Mouse (Mus musculus) heart, adult 2 months (tissue): ENCODE measurements around the gene Slc35d3. TPM values are rescaled to one million over a fixed set of nuclear protein-coding genes. Genes with fewer than 3 reads are reported as not detected.

ENCODE experiments used
- DNase-seq, 2 experiments: peaks; one replicate each; pipeline ENCODE4 v3.0.0; 2021
- H3K27ac ChIP-seq: fragments of 200-600 bp; 2 replicates; pipeline ENCODE4 v1.8.1; 2022
- H3K27me3 ChIP-seq: fragments of 200-500 bp; 2 replicates; pipeline ENCODE4 v1.6.1; 2012; ENCODE audit warnings: mild to moderate bottlenecking, low read length, inconsistent platforms, mixed read lengths; ENCODE audit not compliant: control insufficient read depth, insufficient read depth
- H3K36me3 ChIP-seq: fragments of 200-500 bp; 2 replicates; pipeline ENCODE4 v1.6.1; 2012; ENCODE audit warnings: low read length, inconsistent platforms; ENCODE audit not compliant: control insufficient read depth, insufficient read depth
- H3K4me1 ChIP-seq: fragments of 200-500 bp; 2 replicates; pipeline ENCODE4 v1.6.1; 2011; ENCODE audit warnings: low read length; ENCODE audit not compliant: control insufficient read depth, insufficient read depth
- H3K4me3 ChIP-seq: fragments of 200-600 bp; 2 replicates; pipeline ENCODE4 v1.8.1; 2022
- H3K79me2 ChIP-seq: fragments of 200-500 bp; replicated peaks from 2 replicates; pipeline ENCODE4 v1.6.1; 2012; ENCODE audit warnings: mild to moderate bottlenecking, inconsistent platforms, low read length, moderate library complexity, mixed read lengths; ENCODE audit not compliant: control insufficient read depth, insufficient read depth
- H3K9ac ChIP-seq: fragments of 200-500 bp; 2 replicates; pipeline ENCODE4 v1.6.1; 2012; ENCODE audit warnings: low read depth, mild to moderate bottlenecking, control low read depth, inconsistent platforms, low read length, mixed read lengths
- CTCF ChIP-seq: fragments of 200-600 bp; IDR thresholded peaks from 2 replicates; pipeline ENCODE4 v1.8.1; 2022; ENCODE audit warnings: antibody characterized with exemption, mild to moderate bottlenecking, moderate library complexity
- EP300 ChIP-seq: fragments of 200-500 bp; IDR thresholded peaks from 2 replicates; pipeline ENCODE4 v1.6.1; 2011; ENCODE audit warnings: low read depth, low read length, control low read depth; ENCODE audit not compliant: insufficient read depth
- POLR2A ChIP-seq: fragments of 200-500 bp; IDR thresholded peaks from 2 replicates; pipeline ENCODE4 v1.6.1; 2011; ENCODE audit warnings: mild to moderate bottlenecking, low read depth, low read length, control low read depth; ENCODE audit not compliant: insufficient read depth
- WGBS: fragments of 180-500 bp; shearing (Covaris S2); methylation state at CpG from one replicate; pipeline ENCODE4 v1.1.7; 2018; 5-methylcytosine and 5-hydroxymethylcytosine counted together
- intact Hi-C: fragments of 180-260 bp; cut with DNase I; formaldehyde crosslinking; loops from one replicate; pipeline ENCODE4 v1.15.1; 2025
- polyA plus RNA-seq: library from polyadenylated mRNA; depleted of rRNA; stranded (reverse); fragments of >200 nt; gene quantifications from 2 replicates; pipeline ENCODE4 v1.2.3, GENCODE M21; 2012
- total RNA-seq, 2 experiments: library from RNA; stranded (reverse); gene quantifications; 2 replicates each; pipeline ENCODE4 v1.2.3; 2021

Slc35d3 gene
- total and polyA plus RNA-seq, 3 experiments = 0.14 TPM; not detected in 2

DNA sequence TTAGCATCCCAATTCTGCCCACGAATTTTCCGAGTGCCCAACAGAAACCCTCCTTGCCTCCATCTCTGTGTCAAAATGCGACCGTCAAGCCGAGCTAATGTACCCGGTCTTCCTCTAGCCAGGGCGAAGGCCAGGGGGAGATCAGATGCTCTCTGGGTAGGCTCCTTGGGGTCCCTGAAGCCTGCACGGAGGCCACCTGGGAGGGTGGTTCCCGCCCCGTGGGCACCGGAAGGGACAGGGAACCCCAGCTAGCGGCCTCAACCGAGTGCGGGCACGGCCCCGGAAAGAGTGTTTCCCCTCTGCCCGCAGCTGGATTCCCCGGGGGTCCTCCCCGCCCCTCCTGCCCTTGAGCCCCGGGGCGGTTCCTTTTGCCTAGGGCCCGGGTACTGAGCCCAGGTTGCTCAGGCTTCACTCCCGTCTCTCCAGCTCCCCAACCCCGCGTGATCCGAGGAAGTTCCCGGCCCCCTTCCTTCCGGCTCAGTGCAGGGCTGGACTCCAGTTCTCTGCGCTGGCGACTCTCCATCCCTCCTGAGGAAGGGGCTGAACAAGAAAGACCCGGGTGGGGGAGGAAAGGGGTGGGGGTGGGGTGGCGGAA lies 1.4 kb downstream of the Slc35d3 start:
- Histone ChIP-seq H3K79me2 (no peaks in the 10 kb centered on the region), H3K4me1 (no peaks in the 10 kb centered on the region), H3K36me3 (no peaks in the 10 kb centered on the region), H3K27me3 (peaks cover 19% of the 10 kb centered on the region), H3K9ac (no peak overlapping the region), H3K27ac (no peak overlapping the region), H3K4me3 (peak overlapping the region; percentile 31)
- DNase-seq = no peak
- WGBS = under 1% methylated on average over 32 of the region's 32 CpGs
- intact Hi-C loops = no loop called here
- TF ChIP-seq EP300 (no peak), POLR2A (no peak), CTCF (no peak)

DNA sequence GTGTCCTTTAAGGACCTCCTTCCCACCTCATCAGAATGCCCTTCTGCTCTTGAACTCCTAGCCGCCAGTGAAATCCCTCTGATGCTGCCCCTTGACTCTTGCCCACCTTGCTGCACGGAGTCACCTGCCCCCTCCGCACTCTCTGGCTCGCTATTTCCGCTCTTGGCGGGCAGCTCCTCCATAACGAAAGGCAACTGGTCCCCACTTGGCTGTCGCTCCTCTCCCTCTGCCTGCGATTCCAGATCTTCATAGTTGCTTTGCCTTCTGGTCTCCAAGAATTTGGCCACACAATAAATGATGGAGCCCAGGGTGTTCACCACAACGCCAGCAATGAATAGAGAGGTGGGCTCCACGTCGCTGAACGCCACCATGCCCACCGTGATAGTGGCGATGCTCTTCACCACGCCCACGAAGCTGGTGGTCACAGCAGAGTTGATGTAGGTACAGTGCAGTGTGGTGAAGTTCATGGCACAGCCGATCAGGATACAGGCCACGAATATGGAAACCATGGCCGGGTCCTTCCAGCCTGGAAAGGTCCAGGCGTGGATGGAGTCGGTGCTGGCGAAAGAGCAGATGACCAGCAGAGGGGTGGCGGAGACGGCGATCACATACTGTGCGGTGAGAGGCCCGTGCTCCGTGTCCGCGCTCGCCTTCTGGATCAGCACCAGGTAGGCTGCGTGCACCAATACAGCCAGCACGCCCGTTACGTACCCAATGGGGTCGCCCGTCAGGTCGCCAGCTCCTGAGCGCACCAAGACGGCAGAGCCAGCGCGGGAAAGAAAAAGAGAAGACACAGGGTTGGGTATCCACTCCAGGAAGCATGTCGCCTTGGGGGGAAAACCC lies 2.1 kb downstream of the Slc35d3 start:
- H3K9ac ChIP-seq = no peak overlapping the region
- no peaks in the 10 kb centered on the region for H3K79me2 ChIP-seq
- H3K36me3 ChIP-seq = no peaks in the 10 kb centered on the region
- peaks cover 19% of the 10 kb centered on the region for H3K27me3 ChIP-seq
- H3K4me1 ChIP-seq = no peaks in the 10 kb centered on the region
- no peak overlapping the region for H3K27ac ChIP-seq
- TF ChIP-seq POLR2A (no peak), CTCF (no peak), EP300 (no peak)
- 15% methylated on average over 44 of the region's 44 CpGs for WGBS
- no peak for DNase-seq
- intact Hi-C loops = no loop called here
- no peak overlapping the region; the same call in 1 of the 2 replicates for H3K4me3 ChIP-seq

DNA sequence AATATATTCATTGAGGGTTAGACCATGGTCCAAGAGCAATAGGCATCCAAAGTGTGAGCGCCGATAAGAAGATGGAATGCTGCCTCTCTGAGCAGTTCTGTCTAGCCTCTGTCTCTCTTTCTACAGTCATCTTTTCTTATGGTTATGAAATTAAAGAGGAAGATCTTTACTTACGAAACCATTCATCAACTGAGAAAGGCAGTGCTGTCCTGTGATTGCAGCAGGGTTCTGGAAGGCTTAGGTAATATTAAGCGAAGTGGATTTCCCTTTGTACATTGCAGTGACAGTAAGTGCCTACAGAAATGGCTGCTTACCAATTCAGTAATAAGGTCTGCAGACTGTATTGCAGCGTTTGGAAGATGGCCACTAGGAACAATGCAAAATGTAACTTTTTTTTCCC lies 11.4 kb downstream of the Slc35d3 start:
- 80% methylated on average over 5 of the region's 5 CpGs for WGBS
- H3K36me3 ChIP-seq = no peaks in the 10 kb centered on the region
- intact Hi-C loops = no loop called here
- H3K4me1 ChIP-seq = no peaks in the 10 kb centered on the region
- TF ChIP-seq POLR2A = no peak
- no peak for TF ChIP-seq EP300
- no peak for TF ChIP-seq CTCF
- H3K79me2 ChIP-seq = no peaks in the 10 kb centered on the region
- no peak for DNase-seq
- H3K9ac ChIP-seq = no peak overlapping the region
- H3K27me3 ChIP-seq = no peaks in the 10 kb centered on the region
- H3K27ac ChIP-seq = no peak overlapping the region
- no peak overlapping the region for H3K4me3 ChIP-seq

DNA sequence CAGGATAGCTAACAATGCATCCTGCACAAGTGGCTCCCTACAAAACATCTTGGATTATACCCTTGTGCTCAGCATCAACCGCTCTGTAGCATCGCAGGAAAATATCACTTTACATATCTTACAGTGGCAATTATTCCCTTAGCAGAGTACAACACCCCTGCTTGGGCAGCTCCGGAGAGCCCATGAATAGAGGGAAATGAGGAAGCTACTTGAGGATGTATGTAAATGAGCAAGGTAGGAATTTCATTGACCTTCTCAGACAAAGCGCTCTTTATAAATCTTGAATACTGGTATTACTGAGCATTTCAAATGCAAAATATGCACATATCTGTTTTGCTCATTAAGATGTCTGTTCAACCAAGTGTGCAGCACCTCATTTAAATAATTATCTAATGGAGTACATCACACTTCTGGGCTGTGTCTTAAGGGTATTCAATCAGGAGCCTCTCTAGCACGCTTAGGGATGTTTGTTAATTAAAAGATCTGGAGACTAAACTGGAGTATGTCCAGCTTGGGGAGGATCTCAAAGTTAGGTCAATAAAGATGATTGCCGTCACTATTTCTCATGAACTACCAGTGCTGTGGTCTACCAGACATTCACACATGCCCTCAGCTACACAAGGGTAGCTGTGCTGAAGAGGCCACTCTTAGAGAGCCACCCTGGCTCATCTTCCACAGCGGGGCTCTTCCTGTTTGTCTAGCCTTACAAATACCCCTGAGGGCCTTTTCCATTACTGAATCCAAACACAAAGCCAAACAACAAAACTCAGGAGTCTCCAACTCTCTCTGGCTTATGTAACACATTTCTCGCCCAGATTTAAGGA lies 15.2 kb downstream of the Slc35d3 start:
- Histone ChIP-seq H3K9ac (no peak overlapping the region), H3K27me3 (no peaks in the 10 kb centered on the region), H3K27ac (no peak overlapping the region), H3K4me1 (no peaks in the 10 kb centered on the region), H3K4me3 (no peak overlapping the region), H3K36me3 (no peaks in the 10 kb centered on the region), H3K79me2 (no peaks in the 10 kb centered on the region)
- intact Hi-C loops = no loop called here
- WGBS = 80% methylated on average over 8 of the region's 8 CpGs
- no peak for DNase-seq
- TF ChIP-seq EP300 = no peak
- no peak for TF ChIP-seq CTCF
- no peak for TF ChIP-seq POLR2A

DNA sequence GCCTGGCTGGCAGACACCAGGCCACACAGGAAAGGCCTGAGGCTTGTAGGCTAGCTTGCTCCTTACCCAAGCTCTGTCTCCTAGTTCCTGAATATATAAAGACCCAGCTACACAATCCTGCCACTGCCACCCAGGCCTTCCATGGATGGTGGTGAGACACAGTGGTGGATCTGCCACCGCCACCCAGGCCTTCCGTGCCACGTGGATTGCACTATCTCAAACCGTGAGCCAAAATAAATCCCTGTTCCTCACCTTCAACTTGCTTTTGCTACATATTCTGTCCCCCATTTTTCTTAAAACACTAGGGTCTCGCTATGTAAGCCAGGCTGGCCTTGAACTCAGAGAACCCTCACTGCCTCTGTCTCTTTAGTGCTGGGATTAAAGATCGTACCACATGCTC lies 17.0 kb downstream of the Slc35d3 start:
- Histone ChIP-seq H3K4me3 (no peak overlapping the region), H3K27ac (no peak overlapping the region), H3K79me2 (no peaks in the 10 kb centered on the region), H3K4me1 (no peaks in the 10 kb centered on the region), H3K27me3 (no peaks in the 10 kb centered on the region), H3K9ac (no peak overlapping the region), H3K36me3 (no peaks in the 10 kb centered on the region)
- WGBS = 98% methylated on average over 6 of the region's 6 CpGs
- intact Hi-C loops = no loop called here
- TF ChIP-seq POLR2A (no peak), CTCF (no peak), EP300 (no peak)
- no peak for DNase-seq
